Mouse (Mus musculus): ENCODE data around the gene Rfpl4. TPM values are rescaled to one million over a fixed set of nuclear protein-coding genes. Genes with fewer than 3 reads are reported as not detected.

Rfpl4 gene
- polyA plus RNA-seq, 1 experiment = not detected

DNA sequence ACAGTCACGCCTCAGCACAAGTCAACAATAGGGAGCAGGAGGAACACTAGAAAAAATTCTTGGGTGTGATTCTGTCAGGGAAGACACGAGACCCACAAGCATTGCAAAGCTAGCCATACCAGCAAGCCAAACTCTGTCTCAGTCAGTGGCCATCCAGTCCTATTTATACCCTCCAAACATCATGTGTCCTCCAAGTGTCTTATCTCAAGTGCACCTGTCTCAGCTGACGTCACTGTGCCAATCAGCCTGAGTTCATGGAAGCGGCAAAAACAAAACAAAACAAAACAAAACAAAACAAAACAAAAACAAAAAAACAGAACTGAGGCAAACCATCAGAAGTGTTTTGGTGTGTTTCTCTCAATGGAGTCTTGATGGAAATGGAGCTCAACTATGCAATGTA is 8.5 kb downstream of the Rfpl4 start:
- Histone ChIP-seq H3K9ac (ENCODE audit: low read depth, poor library complexity, severe bottlenecking) (no peak overlapping the region), H3K4me1 (ENCODE audit: control insufficient read depth, insufficient read depth, low read length) (no peaks in the 10 kb centered on the region), H3K27me3 (ENCODE audit: control insufficient read depth, insufficient read depth, low read length, poor library complexity, severe bottlenecking) (no peaks in the 10 kb centered on the region), H3K27ac (ENCODE audit: insufficient read depth, low read length) (no peak overlapping the region), H3K9me3 (replicated peaks; ENCODE audit: control insufficient read depth, insufficient read depth, low read length, poor library complexity, severe bottlenecking) (no peaks in the 10 kb centered on the region), H3K4me3 (ENCODE audit: low read depth, low read length) (no peak overlapping the region), H3K36me3 (ENCODE audit: control insufficient read depth, insufficient read depth, low read length, poor library complexity, severe bottlenecking) (no peaks in the 10 kb centered on the region)
- TF ChIP-seq CTCF (IDR thresholded peaks at IDR 0.05; ENCODE audit: low read depth, low read length) (no peak), POLR2A (IDR thresholded peaks at IDR 0.05; ENCODE audit: insufficient read depth, low read length) (no peak), EP300 (IDR thresholded peaks at IDR 0.05; ENCODE audit: insufficient read depth, low read depth, low read length) (no peak)

DNA sequence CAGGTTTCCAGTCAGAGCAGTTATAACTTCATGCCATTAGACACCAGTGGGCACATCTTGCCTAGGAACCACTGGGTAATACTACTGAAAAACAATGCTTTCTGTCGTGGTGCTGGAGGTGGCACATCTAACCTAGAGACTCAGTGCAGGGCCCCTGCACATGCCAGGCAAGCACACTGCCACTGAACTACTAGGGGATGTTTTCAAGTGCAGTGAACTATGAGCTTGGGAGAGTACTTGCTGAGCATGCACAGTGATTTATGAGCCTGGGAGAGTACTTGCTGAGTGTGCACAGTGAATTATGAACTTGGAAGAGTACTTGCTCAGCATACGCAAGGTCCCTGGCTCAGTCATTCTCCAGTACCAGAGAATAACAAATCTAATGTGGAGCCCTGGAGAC is 14.2 kb downstream of the Rfpl4 start:
- Histone ChIP-seq H3K9me3 (replicated peaks; ENCODE audit: control insufficient read depth, insufficient read depth, low read length, poor library complexity, severe bottlenecking) (no peaks in the 10 kb centered on the region), H3K4me1 (ENCODE audit: control insufficient read depth, insufficient read depth, low read length) (peaks cover 3% of the 10 kb centered on the region), H3K4me3 (ENCODE audit: low read depth, low read length) (no peak overlapping the region), H3K9ac (ENCODE audit: low read depth, poor library complexity, severe bottlenecking) (no peak overlapping the region), H3K36me3 (ENCODE audit: control insufficient read depth, insufficient read depth, low read length, poor library complexity, severe bottlenecking) (peaks cover 5% of the 10 kb centered on the region), H3K27me3 (ENCODE audit: control insufficient read depth, insufficient read depth, low read length, poor library complexity, severe bottlenecking) (no peaks in the 10 kb centered on the region), H3K27ac (ENCODE audit: insufficient read depth, low read length) (no peak overlapping the region)
- TF ChIP-seq POLR2A (IDR thresholded peaks at IDR 0.05; ENCODE audit: insufficient read depth, low read length) (no peak), CTCF (IDR thresholded peaks at IDR 0.05; ENCODE audit: low read depth, low read length) (no peak), EP300 (IDR thresholded peaks at IDR 0.05; ENCODE audit: insufficient read depth, low read depth, low read length) (no peak)

- peaks cover 3% of the 10 kb centered on the region for H3K4me1 ChIP-seq (ENCODE audit: control insufficient read depth, insufficient read depth, low read length)
- H3K9ac ChIP-seq (ENCODE audit: low read depth, poor library complexity, severe bottlenecking) = no peak overlapping the region
- no peak overlapping the region for H3K4me3 ChIP-seq (ENCODE audit: low read depth, low read length)
- H3K9me3 ChIP-seq (replicated peaks; ENCODE audit: control insufficient read depth, insufficient read depth, low read length, poor library complexity, severe bottlenecking) = no peaks in the 10 kb centered on the region
- H3K36me3 ChIP-seq (ENCODE audit: control insufficient read depth, insufficient read depth, low read length, poor library complexity, severe bottlenecking) = peaks cover 13% of the 10 kb centered on the region
- H3K27me3 ChIP-seq (ENCODE audit: control insufficient read depth, insufficient read depth, low read length, poor library complexity, severe bottlenecking) = no peaks in the 10 kb centered on the region
- no peak overlapping the region for H3K27ac ChIP-seq (ENCODE audit: insufficient read depth, low read length)
- TF ChIP-seq EP300 (IDR thresholded peaks at IDR 0.05; ENCODE audit: insufficient read depth, low read depth, low read length) (no peak), POLR2A (IDR thresholded peaks at IDR 0.05; ENCODE audit: insufficient read depth, low read length) (no peak), CTCF (IDR thresholded peaks at IDR 0.05; ENCODE audit: low read depth, low read length) (no peak)
Measured at GRCm38 (mm10) chr7:5101066-5101663, 15.6 kb downstream of the Rfpl4 start.

DNA sequence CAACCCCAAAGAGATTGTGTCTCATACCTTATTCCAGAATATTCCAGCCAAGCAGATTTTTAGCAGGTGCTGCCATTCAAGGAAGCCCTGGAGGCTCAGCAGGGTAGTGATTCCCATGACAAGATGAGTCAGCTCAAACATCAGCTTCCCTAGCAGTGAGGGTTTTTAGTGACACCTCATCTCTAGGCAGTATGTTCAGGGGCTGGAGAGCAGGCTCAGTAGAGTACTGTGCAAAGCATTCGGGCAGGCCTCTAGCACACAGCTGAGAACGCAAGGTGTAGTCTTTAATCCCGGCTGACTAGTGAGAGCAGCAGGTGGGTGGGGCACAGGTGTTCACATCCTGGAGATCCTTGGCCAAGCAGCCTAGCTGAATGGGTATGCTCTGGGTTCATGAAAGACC is 17.0 kb downstream of the Rfpl4 start:
- H3K4me1 ChIP-seq (ENCODE audit: control insufficient read depth, insufficient read depth, low read length) = peaks cover 3% of the 10 kb centered on the region
- no peak overlapping the region for H3K9ac ChIP-seq (ENCODE audit: low read depth, poor library complexity, severe bottlenecking)
- no peak for TF ChIP-seq POLR2A (IDR thresholded peaks at IDR 0.05; ENCODE audit: insufficient read depth, low read length)
- TF ChIP-seq EP300 (IDR thresholded peaks at IDR 0.05; ENCODE audit: insufficient read depth, low read depth, low read length) = no peak
- TF ChIP-seq CTCF (IDR thresholded peaks at IDR 0.05; ENCODE audit: low read depth, low read length) = no peak
- no peak overlapping the region for H3K27ac ChIP-seq (ENCODE audit: insufficient read depth, low read length)
- H3K36me3 ChIP-seq (ENCODE audit: control insufficient read depth, insufficient read depth, low read length, poor library complexity, severe bottlenecking) = peaks cover 27% of the 10 kb centered on the region
- no peaks in the 10 kb centered on the region for H3K27me3 ChIP-seq (ENCODE audit: control insufficient read depth, insufficient read depth, low read length, poor library complexity, severe bottlenecking)
- no peaks in the 10 kb centered on the region for H3K9me3 ChIP-seq (replicated peaks; ENCODE audit: control insufficient read depth, insufficient read depth, low read length, poor library complexity, severe bottlenecking)
- H3K4me3 ChIP-seq (ENCODE audit: low read depth, low read length) = no peak overlapping the region

DNA sequence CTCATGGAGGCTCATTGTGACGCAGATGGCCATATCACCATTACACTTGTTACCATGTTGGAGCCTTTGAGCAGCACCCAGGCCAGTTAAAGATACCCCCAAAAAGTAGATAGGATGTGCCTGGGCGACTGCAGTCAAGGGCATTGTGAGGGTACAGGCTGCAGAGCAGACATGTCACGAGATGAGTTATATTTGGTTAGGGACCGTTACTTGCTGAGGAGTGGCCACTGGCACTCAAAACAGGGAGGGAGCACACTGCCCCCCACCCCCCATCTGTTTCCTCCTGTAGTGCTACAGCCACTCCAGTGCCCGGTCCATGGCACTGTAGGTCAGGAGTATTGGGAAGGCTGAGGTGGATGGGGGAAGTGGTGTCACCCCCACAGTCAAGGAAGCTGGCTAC is 18.0 kb downstream of the Rfpl4 start:
- H3K9ac ChIP-seq (ENCODE audit: low read depth, poor library complexity, severe bottlenecking) = no peak overlapping the region
- peaks cover 31% of the 10 kb centered on the region for H3K36me3 ChIP-seq (ENCODE audit: control insufficient read depth, insufficient read depth, low read length, poor library complexity, severe bottlenecking)
- peaks cover 3% of the 10 kb centered on the region for H3K4me1 ChIP-seq (ENCODE audit: control insufficient read depth, insufficient read depth, low read length)
- no peaks in the 10 kb centered on the region for H3K27me3 ChIP-seq (ENCODE audit: control insufficient read depth, insufficient read depth, low read length, poor library complexity, severe bottlenecking)
- H3K4me3 ChIP-seq (ENCODE audit: low read depth, low read length) = no peak overlapping the region
- TF ChIP-seq POLR2A (IDR thresholded peaks at IDR 0.05; ENCODE audit: insufficient read depth, low read length) (no peak), CTCF (IDR thresholded peaks at IDR 0.05; ENCODE audit: low read depth, low read length) (no peak), EP300 (IDR thresholded peaks at IDR 0.05; ENCODE audit: insufficient read depth, low read depth, low read length) (no peak)
- no peaks in the 10 kb centered on the region for H3K9me3 ChIP-seq (replicated peaks; ENCODE audit: control insufficient read depth, insufficient read depth, low read length, poor library complexity, severe bottlenecking)
- no peak overlapping the region for H3K27ac ChIP-seq (ENCODE audit: insufficient read depth, low read length)

- no peaks in the 10 kb centered on the region for H3K9me3 ChIP-seq (replicated peaks; ENCODE audit: control insufficient read depth, insufficient read depth, low read length, poor library complexity, severe bottlenecking)
- no peaks in the 10 kb centered on the region for H3K4me1 ChIP-seq (ENCODE audit: control insufficient read depth, insufficient read depth, low read length)
- no peak overlapping the region for H3K27ac ChIP-seq (ENCODE audit: insufficient read depth, low read length)
- peaks cover 34% of the 10 kb centered on the region for H3K36me3 ChIP-seq (ENCODE audit: control insufficient read depth, insufficient read depth, low read length, poor library complexity, severe bottlenecking)
- no peak overlapping the region for H3K4me3 ChIP-seq (ENCODE audit: low read depth, low read length)
- H3K27me3 ChIP-seq (ENCODE audit: control insufficient read depth, insufficient read depth, low read length, poor library complexity, severe bottlenecking) = no peaks in the 10 kb centered on the region
- TF ChIP-seq EP300 (IDR thresholded peaks at IDR 0.05; ENCODE audit: insufficient read depth, low read depth, low read length) = no peak
- TF ChIP-seq POLR2A (IDR thresholded peaks at IDR 0.05; ENCODE audit: insufficient read depth, low read length) = no peak
- no peak for TF ChIP-seq CTCF (IDR thresholded peaks at IDR 0.05; ENCODE audit: low read depth, low read length)
- no peak overlapping the region for H3K9ac ChIP-seq (ENCODE audit: low read depth, poor library complexity, severe bottlenecking)
Measured at GRCm38 (mm10) chr7:5092831-5093510, 23.8 kb downstream of the Rfpl4 start.

All from ES-Bruce4 (cell line).